Mouse (Mus musculus) liver, adult (tissue): ENCODE measurements around the gene Taf5l.

Source experiments
- GATA4 ChIP-seq: IDR thresholded peaks from 2 replicates; pipeline ENCODE4 v1.6.1; 2014; ENCODE audit warnings: mild to moderate bottlenecking, low read length; ENCODE audit not compliant: insufficient replicate concordance

Taf5l gene

GRCm38 (mm10) chr8:123982291-123982793 is 38.9 kb downstream of the Taf5l start:
- no peak for TF ChIP-seq GATA4

GRCm38 (mm10) chr8:123981674-123982073 is 39.5 kb downstream of the Taf5l start:
- TF ChIP-seq GATA4 = no peak

GRCm38 (mm10) chr8:123980239-123980638 is 41.0 kb downstream of the Taf5l start:
- TF ChIP-seq GATA4 = no peak

- no peak for TF ChIP-seq GATA4
Measured at GRCm38 (mm10) chr8:123978926-123979325, 42.3 kb downstream of the Taf5l start.

GRCm38 (mm10) chr8:123978166-123978838 is 42.9 kb downstream of the Taf5l start:
- TF ChIP-seq GATA4 = no peak

- TF ChIP-seq GATA4 = no peak
Measured at GRCm38 (mm10) chr8:123977499-123977898, 43.7 kb downstream of the Taf5l start.

GRCm38 (mm10) chr8:123973495-123973894 is 47.7 kb downstream of the Taf5l start:
- no peak for TF ChIP-seq GATA4

- TF ChIP-seq GATA4 = no peak
Measured at GRCm38 (mm10) chr8:123966896-123967295, 54.3 kb downstream of the Taf5l start.

- no peak for TF ChIP-seq GATA4
Measured at GRCm38 (mm10) chr8:123961371-123961770, 59.8 kb downstream of the Taf5l start.

GRCm38 (mm10) chr8:123960056-123960455 is 61.1 kb downstream of the Taf5l start:
- TF ChIP-seq GATA4 = no peak

GRCm38 (mm10) chr8:123959473-123959872 is 61.7 kb downstream of the Taf5l start:
- no peak for TF ChIP-seq GATA4

GRCm38 (mm10) chr8:123958130-123958529 is 63.1 kb downstream of the Taf5l start:
- TF ChIP-seq GATA4 = no peak

- no peak for TF ChIP-seq GATA4
Measured at GRCm38 (mm10) chr8:123954246-123954645, 67.0 kb downstream of the Taf5l start.

GRCm38 (mm10) chr8:123953686-123954085 is 67.5 kb downstream of the Taf5l start:
- no peak for TF ChIP-seq GATA4

GRCm38 (mm10) chr8:123950077-123950802 is 71.0 kb downstream of the Taf5l start:
- TF ChIP-seq GATA4 = no peak

- TF ChIP-seq GATA4 = no peak
Measured at GRCm38 (mm10) chr8:123949686-123949986, 71.6 kb downstream of the Taf5l start.
